Mouse (Mus musculus): ENCODE measurements around the gene Acoxl.

Acoxl gene

DNA sequence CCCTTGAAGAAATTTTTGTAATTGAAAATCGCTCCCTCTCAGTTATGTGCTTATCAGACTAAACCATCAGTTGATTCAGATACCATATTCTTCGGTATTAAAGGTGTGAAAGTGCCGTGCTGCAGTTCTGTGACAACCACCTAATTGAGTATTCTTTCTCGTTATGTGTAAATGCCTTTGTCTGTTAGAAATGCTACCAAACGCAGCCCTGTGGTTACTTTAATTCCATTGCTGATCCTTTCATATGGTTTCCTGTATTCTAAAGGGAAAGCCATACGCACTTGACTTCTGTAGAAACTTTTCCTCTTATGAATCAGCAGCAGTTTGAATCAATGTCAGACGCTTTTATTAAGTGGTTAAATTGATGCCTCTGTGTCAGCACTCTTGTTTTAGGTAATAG is 278.9 kb downstream of the Acoxl start:
- in situ Hi-C loops (cut with MboI), result no loop called here

DNA sequence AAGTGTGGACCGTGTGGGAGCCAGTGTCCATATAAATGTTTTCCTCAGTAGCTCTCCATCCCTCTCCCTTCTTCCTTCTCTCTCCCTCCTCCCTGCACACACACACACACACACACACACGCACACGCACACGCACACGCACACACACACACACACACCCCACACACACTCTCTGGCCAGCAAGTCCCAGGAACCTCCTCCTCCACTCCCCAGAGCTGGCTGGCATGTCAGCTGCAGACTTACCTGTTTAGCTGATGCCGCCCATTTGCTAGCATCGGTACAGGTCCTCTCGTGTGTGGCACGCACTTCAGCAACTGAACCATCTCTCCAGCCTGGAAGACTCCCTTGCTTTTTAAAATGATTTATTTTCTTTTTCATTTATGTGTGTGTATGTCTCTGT is 280.3 kb downstream of the Acoxl start:
- in situ Hi-C loops (cut with MboI), result no loop called here

DNA sequence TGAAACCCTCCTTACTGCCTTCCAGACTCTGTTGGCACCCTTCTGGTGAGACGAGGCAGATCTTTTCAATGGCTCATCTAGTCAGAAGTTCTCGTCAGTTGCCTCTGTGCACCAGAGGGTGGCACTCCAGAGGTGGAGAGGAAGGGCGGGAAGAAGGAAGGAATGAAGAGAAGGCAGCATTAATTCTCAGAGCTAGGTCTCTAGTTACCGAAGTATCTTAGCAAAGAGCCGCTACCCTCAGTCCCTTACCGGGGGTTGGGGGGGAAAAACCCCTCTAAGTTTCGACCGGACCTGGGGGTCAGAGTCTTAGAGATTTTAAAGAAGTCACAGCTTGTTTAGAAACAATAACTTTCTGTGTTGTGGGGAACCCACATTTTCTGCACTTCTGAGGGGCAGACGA is 283.8 kb downstream of the Acoxl start:
- in situ Hi-C loops (cut with MboI), result loop anchor here (5.0 to 10.0 kb wide), 2 partner anchors 115 to 282 kb away; no protein-coding TSS in a partner anchor

DNA sequence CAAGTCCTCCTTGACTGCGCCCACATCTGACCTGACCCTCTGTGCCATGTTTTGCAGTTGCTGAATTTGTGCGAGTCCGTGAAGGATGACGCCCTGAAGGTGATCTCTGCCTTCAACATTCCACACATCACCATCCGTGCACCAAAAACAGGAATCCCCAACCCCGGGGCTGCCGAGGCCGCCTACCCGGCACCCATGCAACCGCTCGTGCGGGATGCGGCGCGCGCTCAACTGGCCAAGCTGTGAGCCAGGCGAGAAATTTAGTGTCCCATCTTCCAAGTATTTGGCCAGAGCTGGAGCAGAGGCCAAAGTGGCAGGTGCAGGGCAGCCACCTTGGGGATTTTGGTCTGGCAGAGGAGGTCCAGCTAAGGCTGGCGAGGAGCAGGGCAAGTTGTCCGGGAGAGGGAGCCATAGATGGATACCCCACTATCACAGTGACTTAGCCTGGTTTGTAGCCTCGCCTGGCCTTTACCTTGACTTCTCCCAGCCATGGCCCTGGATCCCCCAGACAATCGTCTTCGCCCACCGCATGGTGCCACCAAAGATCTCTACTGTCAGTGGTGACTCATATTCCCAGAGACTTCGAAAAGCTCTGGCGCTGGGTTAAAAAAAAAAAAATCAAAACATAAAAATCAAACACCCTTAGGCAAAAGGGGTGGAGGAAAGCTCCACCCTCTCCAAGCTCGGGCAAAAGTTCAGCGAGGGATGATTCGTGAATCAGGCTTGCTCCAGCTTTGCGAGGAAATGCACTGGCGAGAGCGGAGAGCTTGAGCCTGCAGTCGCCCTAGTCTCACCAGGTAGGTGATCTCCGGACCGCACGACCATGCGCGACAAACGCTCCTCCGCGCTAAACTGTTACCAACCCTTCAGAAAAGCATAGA is 284.5 kb downstream of the Acoxl start:
- in situ Hi-C loops (cut with MboI), result loop anchor here (5.0 to 10.0 kb wide), 2 partner anchors 116 to 282 kb away; no protein-coding TSS in a partner anchor

DNA sequence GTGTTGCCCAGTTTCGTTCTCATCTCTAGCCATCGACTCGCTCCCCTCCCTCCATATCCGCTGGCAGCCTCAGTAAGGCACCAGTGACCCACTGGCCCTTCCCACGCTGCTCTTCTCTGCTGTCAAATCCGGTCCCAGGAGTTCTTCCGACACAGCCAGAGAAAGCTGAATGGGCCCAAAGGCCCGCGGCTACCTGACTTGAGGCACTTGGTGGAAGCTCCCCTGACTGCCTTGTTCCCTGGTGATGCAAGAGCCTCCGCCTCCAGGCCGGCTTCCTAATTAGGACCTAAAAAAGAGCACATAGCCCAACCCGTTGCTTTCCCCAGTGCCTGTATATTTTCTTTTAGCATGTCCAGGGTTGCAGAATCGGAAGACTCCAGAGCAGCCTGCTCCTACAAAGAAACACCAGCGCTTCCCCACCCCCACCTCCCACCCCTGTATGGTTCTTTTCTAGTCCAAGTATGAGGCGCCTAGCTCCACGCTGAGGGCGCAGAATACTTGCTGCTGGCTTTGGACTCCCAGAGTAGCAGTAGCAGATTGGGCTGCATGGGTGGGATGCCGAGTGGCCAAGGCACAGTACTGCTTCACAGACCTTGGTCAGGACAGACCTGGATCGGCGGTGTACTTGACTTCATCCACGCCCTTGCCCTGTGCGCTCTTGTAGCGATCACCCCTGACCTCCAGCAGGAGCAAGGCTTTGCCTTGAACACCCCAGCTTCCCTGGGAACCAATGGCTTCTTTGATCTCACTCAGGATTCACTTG is 285.4 kb downstream of the Acoxl start:
- in situ Hi-C loops (cut with MboI), result loop anchor here (5.0 to 10.0 kb wide), 2 partner anchors 117 to 281 kb away; no protein-coding TSS in a partner anchor

DNA sequence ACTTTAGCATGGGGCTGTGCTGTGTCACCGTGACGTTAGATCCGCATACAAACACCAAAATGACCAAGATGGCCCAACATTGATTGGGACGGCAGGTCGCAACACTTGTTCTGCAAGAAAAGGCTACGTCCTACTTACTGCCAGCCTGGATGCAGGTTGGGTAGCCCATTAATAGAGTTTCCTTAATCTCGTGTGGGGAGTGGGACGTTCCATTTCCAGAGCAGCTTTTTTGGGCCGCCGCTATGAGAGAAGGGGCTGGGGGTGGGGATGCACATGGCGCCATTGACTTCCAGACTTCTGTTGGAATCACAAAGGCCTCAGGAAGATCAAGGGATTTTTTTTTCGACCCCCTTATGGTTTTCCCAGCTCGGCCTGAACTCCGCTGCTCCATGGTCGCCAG is 286.0 kb downstream of the Acoxl start:
- in situ Hi-C loops (cut with MboI), result loop anchor here (5.0 to 10.0 kb wide), 2 partner anchors 117 to 280 kb away; no protein-coding TSS in a partner anchor

DNA sequence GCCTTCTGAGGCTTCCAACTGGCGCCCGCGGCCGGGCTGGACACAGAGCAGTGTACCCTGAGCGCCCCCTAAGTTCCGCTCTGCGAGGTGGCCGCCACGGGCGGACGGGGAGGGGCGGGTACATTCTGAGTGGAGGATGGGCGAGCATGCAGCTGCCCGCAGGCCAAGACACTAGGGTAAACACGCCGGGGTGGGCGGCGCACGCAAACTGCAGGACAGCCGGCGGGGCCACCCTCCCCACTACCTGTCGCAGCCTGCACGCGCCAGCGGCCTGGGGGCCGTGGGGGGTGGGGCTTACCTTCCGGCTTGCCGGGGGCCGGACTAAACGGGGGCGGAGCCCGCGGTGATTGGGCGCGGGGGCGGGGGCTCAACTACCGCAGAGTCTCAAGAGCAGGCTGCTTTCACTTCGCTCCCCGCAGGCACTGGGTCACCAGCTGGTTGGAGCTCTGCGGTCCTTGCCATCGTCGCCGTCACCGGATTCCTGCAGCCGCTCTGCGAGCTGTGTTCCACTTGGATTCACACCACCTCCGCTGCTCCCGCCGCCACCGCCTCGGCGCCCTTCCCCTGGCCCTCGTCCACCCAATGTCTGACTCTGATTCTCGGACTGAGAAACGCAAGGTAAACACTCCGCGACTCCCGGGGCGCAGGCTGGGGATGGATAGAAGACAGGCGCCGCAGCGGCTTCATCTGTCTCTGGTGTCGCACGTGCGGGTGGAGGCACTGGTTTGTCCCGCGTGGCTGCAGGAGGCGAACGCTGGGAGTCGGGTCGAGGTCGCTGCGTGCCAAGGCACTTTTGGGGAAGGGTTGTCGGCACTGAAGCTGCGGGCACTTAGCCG is 287.2 kb downstream of the Acoxl start, which contains the start of gene Bcl2l11:
TSS of gene Bcl2l11 (plus strand) at position 404 of the 836 bp plus-strand sequence.
- in situ Hi-C loops (cut with MboI), result loop anchor here (10.0 kb wide), 1 partner anchor 279 kb away; no protein-coding TSS in a partner anchor

DNA sequence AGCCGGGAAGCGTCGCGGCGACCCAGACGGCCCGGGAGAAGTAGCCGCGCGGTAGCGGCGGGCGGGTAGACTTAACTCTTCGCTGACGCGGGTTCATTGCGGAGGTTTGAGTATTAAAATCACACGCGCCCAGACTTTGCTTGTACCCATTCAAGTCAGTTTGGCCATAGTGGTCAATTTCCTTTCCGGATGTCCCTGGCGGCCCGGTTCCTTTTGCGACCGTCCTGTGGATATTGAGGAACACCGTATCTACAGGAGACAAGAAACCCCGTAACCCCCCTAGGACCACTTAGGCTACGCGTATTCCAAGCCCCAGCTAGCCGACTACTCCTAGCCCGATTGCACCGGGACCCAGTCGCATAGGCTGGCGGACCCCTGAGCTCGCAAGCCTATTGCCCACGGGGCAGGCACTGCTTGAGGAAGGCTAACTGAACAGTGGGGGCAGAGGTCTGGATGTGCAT is 287.9 kb downstream of the Acoxl start:
- in situ Hi-C loops (cut with MboI), result loop anchor here (10.0 kb wide), 1 partner anchor 278 kb away; no protein-coding TSS in a partner anchor

DNA sequence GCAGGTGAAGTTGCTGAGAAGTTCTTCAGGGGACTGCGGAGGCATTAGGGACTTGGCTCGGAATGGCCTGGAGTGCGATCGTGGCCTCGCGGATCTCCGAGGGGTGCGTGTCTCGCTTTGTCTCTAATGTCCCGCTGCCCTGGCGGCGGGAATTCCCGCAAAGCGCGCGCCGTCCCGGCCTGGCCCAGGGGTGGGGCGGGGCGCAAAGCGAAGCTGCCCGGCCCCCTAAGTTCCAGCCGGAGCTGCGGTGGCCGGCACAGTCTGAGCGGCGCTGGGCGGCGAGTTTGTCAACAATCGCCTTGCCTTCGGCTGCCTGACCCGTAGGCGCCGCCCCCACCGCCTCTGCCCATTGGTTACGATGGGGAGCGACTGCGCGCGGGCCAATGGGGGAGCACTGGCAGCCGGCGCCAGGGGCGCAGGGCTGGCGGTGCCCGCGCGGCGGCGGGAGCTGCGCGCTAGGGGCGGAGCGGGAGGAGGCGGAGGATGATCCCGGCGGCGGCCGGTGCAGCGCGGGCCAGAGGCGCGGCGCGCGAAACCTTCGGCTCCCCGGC is 288.5 kb downstream of the Acoxl start:
- in situ Hi-C loops (cut with MboI), result loop anchor here (10.0 kb wide), 1 partner anchor 278 kb away; no protein-coding TSS in a partner anchor

DNA sequence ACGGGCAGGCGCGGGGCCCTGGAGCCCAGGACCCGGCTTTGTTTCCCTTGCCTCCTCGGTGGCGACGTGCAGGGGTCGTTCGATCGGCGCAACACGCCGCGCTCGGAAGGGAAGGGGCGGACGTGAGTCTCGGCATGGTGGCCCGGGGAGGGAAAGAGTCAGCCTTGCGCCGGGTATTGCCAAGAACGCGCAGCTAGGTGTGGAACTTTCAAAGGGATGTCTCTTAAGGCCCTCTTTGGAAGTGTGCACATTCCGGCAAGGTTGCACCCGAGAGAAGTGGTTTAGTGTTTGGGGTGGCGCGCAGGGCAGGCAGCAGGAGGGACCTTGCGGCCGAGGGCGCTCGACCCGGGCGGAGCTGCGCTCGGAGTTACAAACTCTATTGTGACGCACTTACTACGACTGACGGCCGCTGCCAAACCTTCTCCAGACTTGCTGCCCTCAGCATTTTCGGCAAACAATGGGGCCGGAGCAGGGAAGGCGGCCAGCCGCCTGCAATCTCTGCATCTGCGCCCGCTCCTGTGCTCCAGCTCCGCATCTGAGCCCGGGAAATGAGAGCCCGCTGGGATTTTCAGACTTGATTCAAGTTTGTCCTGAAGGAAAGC is 289.1 kb downstream of the Acoxl start:
- in situ Hi-C loops (cut with MboI), result loop anchor here (10.0 kb wide), 1 partner anchor 277 kb away; no protein-coding TSS in a partner anchor

DNA sequence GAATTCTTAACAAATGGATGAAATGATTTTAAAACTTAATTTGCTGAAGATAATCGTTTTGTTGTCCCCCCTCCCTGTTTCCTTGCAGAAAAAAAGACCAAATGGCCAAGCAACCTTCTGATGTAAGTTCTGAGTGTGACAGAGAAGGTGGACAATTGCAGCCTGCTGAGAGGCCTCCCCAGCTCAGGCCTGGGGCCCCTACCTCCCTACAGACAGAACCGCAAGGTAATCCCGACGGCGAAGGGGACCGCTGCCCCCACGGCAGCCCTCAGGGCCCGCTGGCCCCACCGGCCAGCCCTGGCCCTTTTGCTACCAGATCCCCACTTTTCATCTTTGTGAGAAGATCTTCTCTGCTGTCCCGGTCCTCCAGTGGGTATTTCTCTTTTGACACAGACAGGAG is 289.9 kb downstream of the Acoxl start:
- in situ Hi-C loops (cut with MboI), result loop anchor here (10.0 kb wide), 1 partner anchor 276 kb away; no protein-coding TSS in a partner anchor

DNA sequence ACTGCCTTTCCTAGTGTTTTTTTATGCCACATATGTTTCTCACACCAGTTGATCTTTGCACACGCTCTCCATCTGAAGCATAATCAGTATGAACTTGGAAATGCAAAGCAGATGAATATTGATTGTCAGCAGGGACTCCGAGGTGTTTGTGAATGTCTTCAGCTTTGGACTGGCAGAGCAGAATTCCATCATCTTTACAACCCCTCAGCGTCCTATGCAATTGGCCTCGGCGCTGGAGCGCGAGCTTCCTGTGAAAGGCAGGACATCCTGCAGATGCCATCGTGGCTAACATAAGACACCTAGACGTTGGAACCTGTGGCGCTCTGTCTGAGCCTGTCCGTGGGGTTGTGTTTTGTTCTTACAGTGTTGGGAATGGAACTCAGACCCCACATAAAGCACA is 292.8 kb downstream of the Acoxl start:
- in situ Hi-C loops (cut with MboI), result no loop called here

DNA sequence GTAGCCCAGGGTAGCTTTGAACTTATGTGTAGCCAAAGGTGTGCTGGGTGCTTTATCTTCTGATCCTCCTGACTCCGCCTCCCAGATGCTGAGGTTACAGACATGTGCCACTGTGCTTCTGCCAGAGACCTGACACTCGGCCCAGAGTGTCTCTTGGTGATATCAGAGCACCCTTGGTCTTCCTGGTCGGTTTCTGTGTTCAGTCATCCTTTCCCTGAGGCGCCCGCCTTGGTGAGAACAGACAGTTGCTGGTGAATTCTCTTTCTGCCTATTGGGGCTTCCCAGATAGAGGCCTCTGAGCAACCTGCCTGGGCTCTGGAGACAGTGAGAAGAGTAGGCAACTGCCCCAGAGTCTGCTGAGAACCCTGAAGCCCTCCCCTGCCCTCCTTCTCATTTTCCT is 294.0 kb downstream of the Acoxl start:
- in situ Hi-C loops (cut with MboI), result no loop called here

DNA sequence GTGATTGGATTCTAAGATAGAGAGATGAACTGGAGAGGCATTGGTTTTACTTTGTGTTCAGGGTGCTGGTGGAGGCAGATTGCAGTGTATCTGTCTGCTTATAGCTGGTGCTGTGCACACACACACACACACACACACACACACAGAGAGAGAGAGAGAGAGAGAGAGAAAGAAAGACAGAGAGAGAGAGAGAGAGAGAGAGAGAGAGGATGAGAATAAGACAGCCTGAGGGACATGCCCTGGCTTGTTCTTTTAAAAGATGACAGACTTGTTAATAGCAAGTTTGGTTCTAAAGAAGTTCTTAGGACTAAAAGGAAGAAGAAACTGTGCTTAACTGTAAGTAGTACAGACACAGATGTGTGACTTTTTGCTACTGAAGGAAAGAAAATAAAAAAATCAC is 295.2 kb downstream of the Acoxl start:
- in situ Hi-C loops (cut with MboI), result no loop called here

DNA sequence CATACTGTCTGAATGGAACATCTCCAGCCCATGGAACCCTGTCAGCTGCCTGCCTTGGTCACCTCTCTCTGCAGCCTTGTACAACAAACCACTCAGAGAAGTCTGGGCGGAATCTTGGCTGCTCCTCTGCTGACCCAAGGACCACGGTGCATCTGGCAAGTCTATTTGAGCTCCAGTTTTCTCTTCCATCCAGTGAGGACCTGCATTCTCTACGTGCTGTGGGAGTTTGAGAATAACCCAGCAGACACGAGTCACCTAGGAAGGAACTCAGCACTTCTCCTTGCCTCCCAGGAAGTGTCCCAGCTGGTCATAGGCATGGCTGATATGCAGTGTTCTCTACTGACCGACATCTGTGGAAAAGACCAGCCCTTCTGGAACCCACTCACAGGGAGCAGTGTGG is 295.8 kb downstream of the Acoxl start:
- in situ Hi-C loops (cut with MboI), result no loop called here

DNA sequence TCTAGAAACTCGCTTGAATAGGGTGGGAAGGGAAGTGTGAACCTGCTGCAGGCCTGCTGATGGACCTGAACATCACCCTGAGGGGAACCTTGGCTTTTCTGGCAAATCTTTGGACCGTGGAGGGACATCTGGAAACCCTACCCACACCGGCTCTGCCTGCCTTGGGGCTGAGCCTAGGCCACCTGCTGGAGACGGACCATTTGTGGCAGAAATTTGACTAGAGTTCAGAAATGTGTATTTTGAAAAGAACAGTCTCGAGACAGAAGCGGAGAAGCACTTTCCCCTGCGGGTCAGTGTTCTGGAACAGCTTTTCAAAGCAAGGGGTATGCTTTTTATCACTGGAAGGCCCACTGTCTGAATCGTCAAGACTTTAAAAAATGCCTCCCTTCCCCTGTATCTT is 296.3 kb downstream of the Acoxl start:
- in situ Hi-C loops (cut with MboI), result no loop called here

DNA sequence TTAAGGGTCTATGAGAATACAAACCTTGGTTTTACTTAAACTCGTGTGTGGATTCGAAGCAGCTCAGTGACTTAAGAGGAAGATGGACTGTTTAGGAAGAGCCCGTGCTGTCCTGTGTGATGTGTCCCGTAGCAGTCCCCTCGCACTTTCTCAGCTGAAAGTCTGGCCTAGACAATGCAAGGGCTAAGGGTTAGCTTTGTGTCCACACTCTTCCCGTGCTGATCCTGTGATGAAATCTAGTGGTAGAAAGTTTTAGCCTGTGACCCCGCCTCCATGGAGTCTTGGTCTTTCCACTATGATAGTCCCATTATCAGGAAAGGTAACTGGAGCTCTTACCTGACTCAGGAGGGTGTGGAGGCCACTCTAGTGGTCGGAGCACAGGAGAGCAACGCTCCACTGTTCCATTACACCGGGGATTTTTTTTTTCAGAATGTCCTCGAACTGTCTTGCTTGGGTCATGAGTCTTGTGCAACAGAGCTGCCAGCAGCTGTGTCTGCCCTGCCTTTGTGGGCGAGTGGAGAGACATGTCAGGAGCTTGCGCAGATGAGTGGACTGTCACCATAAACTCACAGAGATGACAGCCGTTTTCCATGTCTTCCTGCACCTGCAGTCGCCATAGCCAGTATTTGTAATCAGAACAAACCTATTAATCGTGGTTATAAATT is 298.2 kb downstream of the Acoxl start:
- in situ Hi-C loops (cut with MboI), result no loop called here

DNA sequence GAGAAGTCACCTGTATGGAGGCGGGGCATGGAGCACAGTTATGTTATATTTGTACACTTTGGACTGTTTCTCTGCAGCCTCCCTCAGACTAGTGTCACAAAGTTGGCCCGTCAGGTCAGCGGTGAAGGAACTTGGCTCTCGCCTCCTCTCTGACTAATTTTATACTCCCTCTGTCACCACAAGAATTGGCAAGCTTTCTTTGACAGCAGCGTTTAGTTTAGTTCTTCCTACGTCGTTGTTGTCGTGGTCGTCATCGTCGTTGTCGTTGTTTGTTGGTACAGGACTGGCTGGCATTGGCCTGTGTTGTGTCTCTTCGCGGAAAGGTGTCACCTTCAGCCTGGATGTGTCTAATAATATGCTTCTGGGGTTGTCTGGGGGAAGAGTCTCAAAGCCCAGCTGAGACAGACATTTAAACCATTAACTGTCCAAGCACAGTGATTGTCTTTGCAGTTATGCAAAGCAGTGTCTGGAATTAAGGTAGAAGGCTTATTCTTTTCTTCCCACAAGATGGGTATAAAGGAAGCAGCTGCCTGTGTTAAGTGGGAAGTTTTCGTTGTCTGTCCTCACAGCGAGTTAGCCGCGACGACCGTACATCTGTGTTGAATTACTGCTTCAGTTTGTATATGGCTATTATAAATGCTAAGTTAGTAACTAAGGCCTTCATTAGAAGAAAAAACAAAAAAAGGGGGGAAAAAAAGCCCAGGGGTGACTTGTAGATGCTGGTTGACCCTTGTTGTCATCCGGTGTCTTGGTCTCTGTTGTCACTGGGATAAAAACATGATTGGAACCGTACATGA is 299.0 kb downstream of the Acoxl start:
- in situ Hi-C loops (cut with MboI), result no loop called here

DNA sequence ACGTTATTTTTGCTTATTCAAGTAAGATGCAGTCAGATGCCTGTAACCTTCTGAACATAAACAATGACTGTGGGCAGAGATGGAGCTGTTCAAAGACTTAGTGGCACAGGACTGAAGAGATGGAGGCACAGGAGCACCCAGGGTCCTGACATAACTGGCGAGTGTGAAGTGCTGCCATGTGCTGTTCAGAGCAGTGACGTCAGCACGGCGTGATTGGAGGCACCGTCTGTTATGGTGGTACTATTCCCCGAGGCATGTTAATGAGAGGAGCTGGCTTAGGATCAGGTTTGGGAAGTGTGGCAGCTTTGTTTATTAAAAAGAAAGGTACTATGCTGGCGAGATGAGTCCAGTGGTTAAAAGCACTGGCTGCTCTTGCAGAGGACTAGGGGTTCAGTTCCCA is 300.2 kb downstream of the Acoxl start:
- in situ Hi-C loops (cut with MboI), result no loop called here

Measured in mature B cell (primary cell).